Mouse (Mus musculus) ES-Bruce4 (cell line): ENCODE data around the gene Cuzd1. TPM values are rescaled to one million over a fixed set of nuclear protein-coding genes. Genes with fewer than 3 reads are reported as not detected.

Experiments
- H3K27ac ChIP-seq: 2 replicates; pipeline ENCODE4 v1.5.1; 2012; ENCODE audit warnings: low read length, inconsistent platforms; ENCODE audit not compliant: insufficient read depth
- H3K27me3 ChIP-seq: 2 replicates; pipeline ENCODE4 v1.6.1; 2012; ENCODE audit warnings: mild to moderate bottlenecking, low read length, inconsistent platforms; ENCODE audit not compliant: control insufficient read depth, poor library complexity, insufficient read depth, severe bottlenecking
- H3K36me3 ChIP-seq: 2 replicates; pipeline ENCODE4 v1.6.1; 2012; ENCODE audit warnings: inconsistent platforms, mild to moderate bottlenecking, low read length, moderate library complexity; ENCODE audit not compliant: control insufficient read depth, poor library complexity, insufficient read depth, severe bottlenecking
- H3K4me1 ChIP-seq: one replicate; pipeline ENCODE4 v1.8.1; 2011; ENCODE audit warnings: low read length; ENCODE audit not compliant: control insufficient read depth, insufficient read depth
- H3K4me3 ChIP-seq: 2 replicates; pipeline ENCODE4 v1.5.1; 2011; ENCODE audit warnings: low read depth, mild to moderate bottlenecking, low read length
- H3K9ac ChIP-seq: 2 replicates; pipeline ENCODE4 v1.6.1; 2012; ENCODE audit warnings: low read depth, mild to moderate bottlenecking, inconsistent platforms; ENCODE audit not compliant: poor library complexity, severe bottlenecking
- H3K9me3 ChIP-seq: replicated peaks from 2 replicates; pipeline ENCODE4 v1.6.1; 2012; ENCODE audit warnings: mild to moderate bottlenecking, low read length, inconsistent platforms; ENCODE audit not compliant: control insufficient read depth, poor library complexity, insufficient read depth, severe bottlenecking
- CTCF ChIP-seq: IDR thresholded peaks from one replicate; pipeline ENCODE4 v1.8.1; 2011; ENCODE audit warnings: low read depth, low read length
- EP300 ChIP-seq: IDR thresholded peaks from 2 replicates; pipeline ENCODE4 v1.6.1; 2011; ENCODE audit warnings: low read depth, low read length; ENCODE audit not compliant: insufficient read depth
- POLR2A ChIP-seq: IDR thresholded peaks from one replicate; pipeline ENCODE4 v1.8.1; 2011; ENCODE audit warnings: low read length; ENCODE audit not compliant: insufficient read depth
- polyA plus RNA-seq: library from polyadenylated mRNA; stranded (reverse); fragments of >200 nt; gene quantifications from 2 replicates; pipeline ENCODE4 v1.2.4, GENCODE M21; 2011; ENCODE audit warnings: low read depth; ENCODE audit not compliant: missing spikeins, insufficient read depth, insufficient read length

Gene Cuzd1
- polyA plus RNA-seq, 1 experiment = not detected

- TF ChIP-seq EP300 = no peak
- no peak for TF ChIP-seq POLR2A
- no peak for TF ChIP-seq CTCF
- Histone ChIP-seq H3K9me3 (no peaks in the 10 kb centered on the region), H3K4me1 (no peaks in the 10 kb centered on the region)
Observed at GRCm38 (mm10) chr7:131362269-131362614, 40.1 kb upstream of the Cuzd1 start.

GRCm38 (mm10) chr7:131356105-131356504 lies 34.0 kb upstream of the Cuzd1 start:
- TF ChIP-seq POLR2A (no peak), CTCF (no peak), EP300 (no peak)
- Histone ChIP-seq H3K27me3 (no peaks in the 10 kb centered on the region), H3K9me3 (no peaks in the 10 kb centered on the region), H3K4me1 (no peaks in the 10 kb centered on the region), H3K27ac (no peak overlapping the region), H3K4me3 (no peak overlapping the region), H3K36me3 (peaks cover 31% of the 10 kb centered on the region), H3K9ac (no peak overlapping the region)

More at GRCm38 (mm10) chr7:131362269-131362614, 40.1 kb upstream of the Cuzd1 start:
- peak overlapping the region; percentile 80 for H3K9ac ChIP-seq
- H3K27me3 ChIP-seq = no peaks in the 10 kb centered on the region
- 0 out of 2 replicates have a peak overlapping the region, but pooled peaks have one; percentile 19 for H3K27ac ChIP-seq
- H3K36me3 ChIP-seq = peaks cover 5% of the 10 kb centered on the region
- H3K4me3 ChIP-seq = peak overlapping the region; percentile 79

- Histone ChIP-seq H3K27ac (no peak overlapping the region), H3K4me3 (no peak overlapping the region), H3K9ac (no peak overlapping the region), H3K27me3 (no peaks in the 10 kb centered on the region), H3K9me3 (no peaks in the 10 kb centered on the region), H3K36me3 (peaks cover 28% of the 10 kb centered on the region), H3K4me1 (no peaks in the 10 kb centered on the region)
- TF ChIP-seq POLR2A = no peak
- no peak for TF ChIP-seq CTCF
- TF ChIP-seq EP300 = no peak
Observed at GRCm38 (mm10) chr7:131345856-131346541, 23.9 kb upstream of the Cuzd1 start.

GRCm38 (mm10) chr7:131337502-131338068 lies 15.5 kb upstream of the Cuzd1 start:
- Histone ChIP-seq H3K4me1 (no peaks in the 10 kb centered on the region), H3K9ac (no peak overlapping the region), H3K36me3 (0 out of 2 replicates have a peak, but pooled peaks cover 2% of the 10 kb centered on the region), H3K9me3 (no peaks in the 10 kb centered on the region), H3K27ac (no peak overlapping the region), H3K4me3 (no peak overlapping the region), H3K27me3 (no peaks in the 10 kb centered on the region)
- TF ChIP-seq EP300 = no peak
- no peak for TF ChIP-seq POLR2A
- TF ChIP-seq CTCF = no peak

GRCm38 (mm10) chr7:131333564-131333963 lies 11.5 kb upstream of the Cuzd1 start, which contains the start of gene Fam24a:
Fam24a (plus strand) TSS chr7:131333864.
- no peaks in the 10 kb centered on the region for H3K4me1 ChIP-seq
- TF ChIP-seq EP300 (no peak), CTCF (no peak), POLR2A (no peak)
- no peaks in the 10 kb centered on the region for H3K9me3 ChIP-seq
- H3K4me3 ChIP-seq = no peak within 1 kb of the TSS
- H3K27me3 ChIP-seq = no peaks in the 10 kb centered on the region
- H3K36me3 ChIP-seq = no peaks in the 10 kb centered on the region
- H3K9ac ChIP-seq = no peak within 1 kb of the TSS
- no peak within 1 kb of the TSS for H3K27ac ChIP-seq

GRCm38 (mm10) chr7:131331688-131332087 lies 9.6 kb upstream of the Cuzd1 start:
- TF ChIP-seq EP300 (no peak), CTCF (no peak), POLR2A (no peak)
- Histone ChIP-seq H3K9me3 (no peaks in the 10 kb centered on the region), H3K36me3 (no peaks in the 10 kb centered on the region), H3K27ac (no peak overlapping the region), H3K4me3 (no peak overlapping the region), H3K4me1 (no peaks in the 10 kb centered on the region), H3K27me3 (no peaks in the 10 kb centered on the region), H3K9ac (no peak overlapping the region)
